Comparison of ENCODE assay signal across 8 mouse cellular contexts in genomic region chr16:92058644-92059620, GRCm38 (mm10). TPM values are rescaled to one million over a fixed set of nuclear protein-coding genes. Genes with fewer than 3 reads are reported as not detected.
DNase-seq lines count a peak whose midpoint lies in the region; ATAC-seq lines count a peak whose summit lies in the region.

No protein-coding gene starts in this region.

- H3K27ac ChIP-seq in forebrain, embryonic 11.5 days (ENCODE audit: low read depth, low read length): 0 out of 2 replicates have a peak overlapping the region, but pooled peaks have one; percentile 50
- H3K27ac ChIP-seq in intestine, embryonic 16.5 days (ENCODE audit: low read length): peak overlapping the region; percentile 52
- peak overlapping the region; percentile 95 for H3K27ac ChIP-seq in midbrain, embryonic 10.5 days (replicated peaks)

- DNase-seq in left cerebral cortex, postnatal 14 days (ENCODE audit: low spot score in 2 of 2): peak; percentile 4 to 12
- no peak for DNase-seq in left cerebral cortex, adult 11 months (ENCODE audit: low spot score)
- DNase-seq in T-cell, adult 2 months (ENCODE audit: low spot score): peak; percentile 38
- no peak for DNase-seq in forebrain, embryonic 11.5 days (ENCODE audit: low spot score)
- peak; percentile 42 for DNase-seq in midbrain, embryonic 10.5 days (ENCODE audit: low spot score)
- peak; percentile 34 for DNase-seq in thymus, postnatal 0 days (ENCODE audit: low spot score)
- DNase-seq in urinary bladder, adult 2 months (ENCODE audit: low spot score): no peak

- WGBS in forebrain, embryonic 11.5 days: 2% methylated on average over 59 of the region's 63 CpGs
- WGBS in intestine, embryonic 16.5 days: 3% methylated on average over 54 of the region's 63 CpGs
- WGBS in midbrain, embryonic 10.5 days: 3% methylated on average over 37 of the region's 63 CpGs

- no peaks in the 10 kb centered on the region for H3K27me3 ChIP-seq in forebrain, embryonic 11.5 days (ENCODE audit: control insufficient read depth, insufficient read depth, low read length)
- H3K27me3 ChIP-seq in intestine, embryonic 16.5 days (replicated peaks; ENCODE audit: control insufficient read depth, insufficient read depth, low read length): no peaks in the 10 kb centered on the region
- H3K27me3 ChIP-seq in midbrain, embryonic 10.5 days (ENCODE audit: low read depth, poor library complexity, severe bottlenecking): no peaks in the 10 kb centered on the region

- H3K9me3 ChIP-seq in forebrain, embryonic 11.5 days (ENCODE audit: control insufficient read depth, low read length): no peaks in the 10 kb centered on the region; the same call in 1 of the 2 replicates
- H3K9me3 ChIP-seq in intestine, embryonic 16.5 days (ENCODE audit: control insufficient read depth, low read length): peaks cover 7% of the 10 kb centered on the region
- peaks cover 8% of the 10 kb centered on the region for H3K9me3 ChIP-seq in midbrain, embryonic 10.5 days (replicated peaks)

- H3K4me1 ChIP-seq in forebrain, embryonic 11.5 days (replicated peaks; ENCODE audit: control insufficient read depth, insufficient read depth, low read length): peaks cover 2% of the 10 kb centered on the region; the same call in 1 of the 2 replicates
- H3K4me1 ChIP-seq in intestine, embryonic 16.5 days (ENCODE audit: control insufficient read depth, insufficient read depth, low read length): peaks cover 9% of the 10 kb centered on the region
- peaks cover 36% of the 10 kb centered on the region for H3K4me1 ChIP-seq in midbrain, embryonic 10.5 days

- peak; percentile 43 for ATAC-seq in forebrain, embryonic 11.5 days (replicated peaks; ENCODE audit: low FRiP score)
- ATAC-seq in intestine, embryonic 16.5 days: peak; percentile 9; the same call in 1 of the 2 replicates

- peaks cover 3% of the 10 kb centered on the region; the same call in 1 of the 2 replicates for H3K36me3 ChIP-seq in forebrain, embryonic 11.5 days (ENCODE audit: control insufficient read depth, insufficient read depth, low read length)
- H3K36me3 ChIP-seq in intestine, embryonic 16.5 days (ENCODE audit: control insufficient read depth, insufficient read depth, low read length): no peaks in the 10 kb centered on the region
- peaks cover 43% of the 10 kb centered on the region for H3K36me3 ChIP-seq in midbrain, embryonic 10.5 days

- H3K9ac ChIP-seq in forebrain, embryonic 11.5 days (ENCODE audit: low read length): peak overlapping the region; percentile 80
- peak overlapping the region; percentile 82 for H3K9ac ChIP-seq in intestine, embryonic 16.5 days (ENCODE audit: low read depth, low read length)

- peak overlapping the region; percentile 90 for H3K4me2 ChIP-seq in forebrain, embryonic 11.5 days (ENCODE audit: low read depth, low read length, severe bottlenecking)
- peak overlapping the region; percentile 89 for H3K4me2 ChIP-seq in intestine, embryonic 16.5 days (ENCODE audit: low read depth, low read length)

- intact Hi-C loops in left cerebral cortex, postnatal 14 days (cut with DNase I): loop anchor here (2.0 to 5.0 kb wide), 4 partner anchors 97 to 228 kb away; no protein-coding TSS in a partner anchor

- H3K4me3 ChIP-seq in forebrain, embryonic 11.5 days (ENCODE audit: low read depth, low read length): peak overlapping the region; percentile 88
- H3K4me3 ChIP-seq in intestine, embryonic 16.5 days (ENCODE audit: low read length): peak overlapping the region; percentile 78
- peak overlapping the region; percentile 96 for H3K4me3 ChIP-seq in midbrain, embryonic 10.5 days

RNA-seq across cellular contexts. Expression of gene Slc5a3, which starts 0.8 kb away (rescaled TPM):
- total RNA-seq in left cerebral cortex, postnatal 14 days (2021): 10 to 100 TPM; 13.8 to 15.1 TPM
- polyA plus RNA-seq in forebrain, embryonic 11.5 days (2014; fragmentation: Nextera tagmentation; extraction: Ambion mirVana): 11.8 and 12.9 TPM in 2 replicates
- 3.2 and 3.5 TPM in 2 replicates for polyA plus RNA-seq in intestine, embryonic 16.5 days (2015; fragmentation: Nextera tagmentation; extraction: Ambion mirVana)
- 10.0 and 10.5 TPM in 2 replicates for polyA plus RNA-seq in midbrain, embryonic 10.5 days (2016; fragmentation: Nextera tagmentation; extraction: Ambion mirVana)
- polyA plus RNA-seq in thymus, postnatal 0 days (2015; fragmentation: Nextera tagmentation; extraction: Ambion mirVana): 1.5 and 2.4 TPM in 2 replicates
- polyA plus RNA-seq in urinary bladder, adult 2 months (2012; rRNA removed): 2.0 and 2.2 TPM in 2 replicates

RNA-seq across cellular contexts. Expression of gene Gm49711, which starts 0.8 kb away (rescaled TPM):
- under 1 TPM in 1 of 2 experiments, not detected in 1; 0.40 TPM for total RNA-seq in left cerebral cortex, postnatal 14 days (2021)
- 0.17 and 0.25 TPM in 2 replicates for polyA plus RNA-seq in forebrain, embryonic 11.5 days (2014; fragmentation: Nextera tagmentation; extraction: Ambion mirVana)
- polyA plus RNA-seq in intestine, embryonic 16.5 days (2015; fragmentation: Nextera tagmentation; extraction: Ambion mirVana): not detected in 2 replicates
- polyA plus RNA-seq in midbrain, embryonic 10.5 days (2016; fragmentation: Nextera tagmentation; extraction: Ambion mirVana): 0.11 TPM in 1 of 2 replicates, not detected in the other
- polyA plus RNA-seq in thymus, postnatal 0 days (2015; fragmentation: Nextera tagmentation; extraction: Ambion mirVana): not detected in 2 replicates
- 0.07 TPM in 1 of 2 replicates, not detected in the other for polyA plus RNA-seq in urinary bladder, adult 2 months (2012; rRNA removed)

RNA-seq across cellular contexts. Expression of gene Mrps6, which starts 0.9 kb away (rescaled TPM):
- total RNA-seq in left cerebral cortex, postnatal 14 days (2021): 10 to 100 TPM; 49.0 to 50.6 TPM
- 116 and 117 TPM in 2 replicates for polyA plus RNA-seq in forebrain, embryonic 11.5 days (2014; fragmentation: Nextera tagmentation; extraction: Ambion mirVana)
- polyA plus RNA-seq in intestine, embryonic 16.5 days (2015; fragmentation: Nextera tagmentation; extraction: Ambion mirVana): 93.1 and 106 TPM in 2 replicates
- polyA plus RNA-seq in midbrain, embryonic 10.5 days (2016; fragmentation: Nextera tagmentation; extraction: Ambion mirVana): 123 and 133 TPM in 2 replicates
- polyA plus RNA-seq in thymus, postnatal 0 days (2015; fragmentation: Nextera tagmentation; extraction: Ambion mirVana): 119 and 133 TPM in 2 replicates
- 63.4 and 64.4 TPM in 2 replicates for polyA plus RNA-seq in urinary bladder, adult 2 months (2012; rRNA removed)

Comparison
In these comparisons a context has a peak if more than half of its experiments do, and no peak if none do; other contexts are left out.
1. DNase-seq: peak in left cerebral cortex, postnatal 14 days (2 of 2), T-cell, adult 2 months (single experiment), midbrain, embryonic 10.5 days (single experiment) and thymus, postnatal 0 days (single experiment); none in left cerebral cortex, adult 11 months (single experiment), forebrain, embryonic 11.5 days (single experiment) and urinary bladder, adult 2 months (single experiment).
2. Peak in every context shown above with its lines, with median percentiles within 50 percentile points of each other: H3K27ac ChIP-seq and H3K4me3 ChIP-seq.